Mouse (Mus musculus) kidney, embryonic 16.5 days (tissue): Measurements from ENCODE around the gene Btg3. TPM values are rescaled to one million over a fixed set of nuclear protein-coding genes. Genes with fewer than 3 reads are reported as not detected.

Source experiments
- ATAC-seq: fragments of 200-750 bp; cut with Nextera tagmentation; 2 replicates; pipeline ENCODE4 v1.8.0; 2017; ENCODE audit warnings: moderate TSS enrichment; ENCODE audit not compliant: low FRiP score, low TSS enrichment
- H3K27ac ChIP-seq: fragments of 300-500 bp; sonication (generic); 2 replicates; pipeline ENCODE4 v1.5.1; 2014; ENCODE audit warnings: low read length
- H3K27me3 ChIP-seq: fragments of 300-500 bp; sonication (generic); 2 replicates; pipeline ENCODE4 v1.6.1; 2014; ENCODE audit warnings: low read length, control low read depth, mixed read lengths; ENCODE audit not compliant: insufficient read depth
- H3K36me3 ChIP-seq: fragments of 300-500 bp; sonication (generic); 2 replicates; pipeline ENCODE4 v1.6.1; 2014; ENCODE audit warnings: low read length, control low read depth, mixed read lengths; ENCODE audit not compliant: insufficient read depth
- H3K4me1 ChIP-seq: fragments of 300-500 bp; sonication (generic); 2 replicates; pipeline ENCODE4 v1.6.1; 2014; ENCODE audit warnings: low read length, control low read depth, mixed read lengths; ENCODE audit not compliant: insufficient read depth
- H3K4me2 ChIP-seq: fragments of 300-500 bp; sonication (generic); replicated peaks from 2 replicates; pipeline ENCODE4 v1.6.1; 2014; ENCODE audit warnings: low read depth, low read length
- H3K4me3 ChIP-seq: fragments of 300-500 bp; sonication (generic); 2 replicates; pipeline ENCODE4 v1.5.1; 2014; ENCODE audit warnings: mild to moderate bottlenecking, low read length
- H3K9ac ChIP-seq: fragments of 300-500 bp; sonication (generic); replicated peaks from 2 replicates; pipeline ENCODE4 v1.6.1; 2014; ENCODE audit warnings: low read length
- H3K9me3 ChIP-seq: fragments of 300-500 bp; sonication (generic); 2 replicates; pipeline ENCODE4 v1.6.1; 2016; ENCODE audit warnings: low read length, control low read depth
- WGBS: fragments of 180-500 bp; shearing (Covaris S2); extraction: QIAGEN DNeasy Blood & Tissue Kit; methylation state at CpG from one replicate; pipeline ENCODE4 v1.1.7; 2014; 5-methylcytosine and 5-hydroxymethylcytosine counted together
- polyA plus RNA-seq: library from polyadenylated mRNA; unstranded; fragments of >200 nt; fragmentation: Nextera tagmentation; extraction: Ambion mirVana; gene quantifications from 2 replicates; pipeline ENCODE4 v1.2.1, GENCODE M21; 2015

The Btg3 gene
- polyA plus RNA-seq, 1 experiment from 2014 or later = 33.1 TPM

DNA sequence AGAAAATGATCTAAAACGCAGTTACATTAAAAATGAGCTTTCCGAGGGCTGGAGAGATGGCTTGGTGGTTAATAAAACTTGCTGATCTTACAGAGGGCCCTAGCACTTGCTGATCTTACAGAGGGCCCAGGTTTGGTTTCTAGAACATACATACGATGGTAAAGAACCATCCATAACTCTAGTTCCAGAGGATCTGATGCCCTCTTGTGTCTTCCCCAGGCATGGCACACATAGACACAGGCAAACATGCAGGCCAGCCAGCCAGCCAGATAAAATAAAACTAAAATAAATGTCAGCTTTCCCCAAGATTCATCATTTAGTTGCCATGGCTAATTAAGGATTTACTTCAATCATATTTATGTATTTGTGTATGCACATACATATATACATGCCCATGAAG, 19.2 kb downstream of the Btg3 start:
- H3K27ac ChIP-seq = no peak overlapping the region
- no peaks in the 10 kb centered on the region for H3K9me3 ChIP-seq
- peaks cover 26% of the 10 kb centered on the region for H3K36me3 ChIP-seq
- no peak overlapping the region for H3K4me3 ChIP-seq
- H3K9ac ChIP-seq = no peak overlapping the region
- ATAC-seq = no peak
- H3K4me2 ChIP-seq = no peak overlapping the region
- H3K27me3 ChIP-seq = no peaks in the 10 kb centered on the region
- no peaks in the 10 kb centered on the region for H3K4me1 ChIP-seq
- 92% methylated on average over 3 of the region's 3 CpGs for WGBS

DNA sequence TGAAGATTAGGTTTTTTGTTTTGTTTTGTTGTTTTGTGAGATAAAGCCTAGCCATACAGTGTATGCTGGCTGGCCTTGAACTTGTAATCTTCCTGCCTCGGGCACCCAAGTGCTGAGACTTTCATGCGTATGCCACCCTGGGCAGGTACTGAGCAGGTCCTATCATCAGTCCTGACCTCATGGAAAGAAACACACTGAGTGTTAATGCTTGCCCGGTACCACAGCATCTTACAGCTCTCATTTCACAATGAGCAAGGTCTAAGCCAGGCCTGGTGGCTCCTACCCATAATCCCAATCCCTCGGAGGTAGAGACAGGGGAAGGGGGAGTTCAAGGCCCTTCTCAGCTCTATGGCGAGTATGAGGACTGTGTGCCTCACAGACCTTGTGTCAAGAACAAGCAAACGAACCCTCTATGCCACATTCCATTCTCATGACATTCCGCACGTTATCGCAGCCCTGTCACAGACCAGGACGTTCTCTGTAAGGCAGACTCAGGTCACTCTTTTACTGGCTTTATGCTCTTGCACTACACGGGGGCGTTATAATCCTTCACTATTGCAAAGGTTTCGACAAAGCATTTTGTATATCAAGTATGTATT, 29.6 kb downstream of the Btg3 start:
- peak; percentile 59; the same call in 1 of the 2 replicates for ATAC-seq
- H3K36me3 ChIP-seq = peaks cover 16% of the 10 kb centered on the region
- 0 out of 2 replicates have a peak, but pooled peaks cover 2% of the 10 kb centered on the region for H3K4me1 ChIP-seq
- H3K9ac ChIP-seq = no peak overlapping the region
- H3K27me3 ChIP-seq = no peaks in the 10 kb centered on the region
- H3K4me2 ChIP-seq = no peak overlapping the region
- H3K9me3 ChIP-seq = no peaks in the 10 kb centered on the region
- no peak overlapping the region for H3K4me3 ChIP-seq
- H3K27ac ChIP-seq = no peak overlapping the region
- WGBS = 77% methylated on average over 13 of the region's 13 CpGs

DNA sequence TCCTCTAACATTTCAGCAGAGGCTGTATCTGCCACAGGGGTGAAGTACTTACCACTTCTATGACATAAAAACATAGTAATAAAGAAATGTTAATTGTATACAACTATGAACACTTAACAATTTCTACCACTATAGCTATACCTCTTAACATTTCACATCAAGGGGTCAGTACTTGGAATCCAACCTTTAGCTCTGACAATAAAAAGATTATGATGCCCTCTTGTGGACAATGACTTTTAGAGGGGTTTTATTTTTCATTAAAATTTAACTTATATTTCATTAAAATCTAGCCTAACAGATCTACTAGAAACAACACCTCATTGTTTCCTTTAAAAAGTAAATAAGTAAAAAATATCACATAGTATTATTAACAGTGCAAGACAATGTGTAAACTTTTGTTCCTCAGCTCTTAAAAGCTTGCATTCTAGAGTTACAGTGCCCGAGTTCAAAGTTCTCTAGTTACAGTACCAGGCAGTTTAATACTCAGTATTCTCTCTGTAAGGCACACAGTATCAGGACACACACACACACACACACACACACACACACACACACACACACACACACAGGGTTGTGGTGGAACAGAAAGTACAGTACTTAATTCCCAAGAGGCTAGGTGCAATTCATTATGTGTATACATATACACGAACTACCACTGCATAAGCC, 30.2 kb downstream of the Btg3 start:
- Histone ChIP-seq H3K4me1 (0 out of 2 replicates have a peak, but pooled peaks cover 2% of the 10 kb centered on the region), H3K9ac (no peak overlapping the region), H3K36me3 (peaks cover 16% of the 10 kb centered on the region), H3K4me2 (no peak overlapping the region), H3K27me3 (no peaks in the 10 kb centered on the region), H3K9me3 (no peaks in the 10 kb centered on the region), H3K4me3 (no peak overlapping the region), H3K27ac (no peak overlapping the region)
- ATAC-seq = 0 out of 2 replicates have a peak, but pooled peaks have one; percentile 57
- 62% methylated on average over 2 of the region's 2 CpGs for WGBS

DNA sequence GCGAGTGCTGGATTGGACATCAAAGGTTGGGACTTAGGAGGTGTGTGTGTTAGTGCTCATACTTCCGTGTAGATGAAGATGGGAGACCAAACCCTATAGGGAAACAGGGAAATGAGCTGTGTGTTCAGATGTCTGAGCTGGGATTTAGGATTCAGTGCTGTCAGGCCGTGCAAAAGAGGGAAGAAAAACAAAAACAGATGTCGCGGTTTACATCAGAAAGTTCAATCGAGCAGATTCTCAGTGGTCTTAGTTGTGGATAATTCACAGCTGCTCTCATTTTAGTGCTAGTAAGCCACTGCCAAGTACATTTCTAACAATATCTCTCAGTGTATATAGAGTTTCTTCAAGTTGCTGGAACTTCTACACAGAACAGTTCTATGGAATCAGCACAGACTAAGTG, 33.2 kb downstream of the Btg3 start:
- H3K27me3 ChIP-seq = no peaks in the 10 kb centered on the region
- no peak overlapping the region for H3K4me2 ChIP-seq
- H3K4me3 ChIP-seq = no peak overlapping the region
- H3K9ac ChIP-seq = no peak overlapping the region
- no peaks in the 10 kb centered on the region for H3K9me3 ChIP-seq
- 0 out of 2 replicates have a peak, but pooled peaks cover 2% of the 10 kb centered on the region for H3K4me1 ChIP-seq
- H3K27ac ChIP-seq = peak overlapping the region; percentile 0; the same call in 1 of the 2 replicates
- ATAC-seq = peak; percentile 21; the same call in 1 of the 2 replicates
- 0 out of 2 replicates have a peak, but pooled peaks cover 3% of the 10 kb centered on the region for H3K36me3 ChIP-seq
- 54% methylated on average over 6 of the region's 6 CpGs for WGBS

DNA sequence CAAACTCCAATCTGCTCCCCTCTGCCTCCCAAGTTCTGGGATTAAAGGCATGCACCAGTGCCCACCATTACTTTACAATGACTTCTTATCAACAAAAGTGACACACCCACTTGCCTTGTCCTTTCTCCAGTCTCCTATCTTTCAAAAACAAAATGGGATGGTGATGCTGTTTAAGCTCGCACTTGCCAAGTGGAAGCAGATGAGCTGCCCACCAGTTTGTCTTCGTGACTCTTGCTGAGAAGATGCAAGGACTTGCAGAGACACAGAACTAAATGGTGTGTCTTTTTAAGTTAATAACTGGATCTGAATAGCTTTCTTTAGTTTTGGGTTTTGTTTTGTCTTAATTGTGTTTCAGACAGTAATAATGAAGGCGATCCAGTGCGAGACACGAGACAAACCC, 34.2 kb downstream of the Btg3 start:
- Histone ChIP-seq H3K9ac (no peak overlapping the region), H3K4me2 (no peak overlapping the region), H3K4me3 (no peak overlapping the region), H3K36me3 (no peaks in the 10 kb centered on the region), H3K27me3 (no peaks in the 10 kb centered on the region), H3K27ac (no peak overlapping the region), H3K9me3 (no peaks in the 10 kb centered on the region), H3K4me1 (0 out of 2 replicates have a peak, but pooled peaks cover 2% of the 10 kb centered on the region)
- WGBS = 95% methylated on average over 5 of the region's 5 CpGs
- ATAC-seq = no peak

DNA sequence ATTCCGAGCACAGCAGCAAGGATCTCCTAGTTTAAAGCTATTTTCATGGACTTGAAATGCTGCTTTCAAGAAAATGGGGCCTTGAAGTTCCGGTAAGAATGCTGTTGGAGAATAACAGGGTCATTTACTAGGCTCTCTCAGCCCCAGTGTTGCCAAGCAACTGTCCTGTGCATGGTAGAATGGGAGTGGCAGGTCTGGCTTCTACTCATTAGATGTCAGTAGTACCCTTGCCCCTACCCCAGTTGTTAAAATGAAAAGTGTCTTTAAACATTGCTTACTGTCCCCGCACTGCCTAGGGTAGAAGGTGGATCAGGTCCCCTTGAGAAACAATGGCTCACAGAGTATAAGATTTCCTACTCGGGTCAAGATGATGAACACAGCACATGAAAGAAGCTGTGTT, 35.6 kb downstream of the Btg3 start:
- Histone ChIP-seq H3K9me3 (no peaks in the 10 kb centered on the region), H3K4me3 (no peak overlapping the region), H3K4me1 (peaks cover 9% of the 10 kb centered on the region; the same call in 1 of the 2 replicates), H3K27ac (no peak overlapping the region), H3K9ac (no peak overlapping the region), H3K4me2 (no peak overlapping the region), H3K27me3 (no peaks in the 10 kb centered on the region), H3K36me3 (no peaks in the 10 kb centered on the region)
- ATAC-seq = no peak
- 84% methylated on average over 4 of the region's 4 CpGs for WGBS

DNA sequence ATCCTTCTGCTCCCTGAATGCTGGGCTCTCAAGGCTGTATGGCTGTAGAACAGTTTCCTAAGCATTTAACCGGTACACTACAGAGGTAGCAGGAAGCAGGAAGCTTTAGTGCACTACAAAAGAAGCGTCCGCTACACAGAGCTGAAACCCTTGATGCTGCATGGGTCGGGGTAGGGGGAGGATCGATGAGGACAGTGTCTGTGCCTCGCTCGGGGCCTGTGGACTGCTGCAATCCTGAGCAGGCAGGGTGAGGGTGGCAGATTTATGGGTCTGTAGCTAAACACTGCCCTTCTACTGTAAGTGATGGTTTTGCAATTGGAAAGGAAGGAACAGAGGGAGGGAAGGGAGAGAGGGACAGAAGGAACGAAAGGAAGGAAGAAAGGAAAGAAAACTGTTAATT, 39.8 kb downstream of the Btg3 start:
- 19% methylated on average over 8 of the region's 8 CpGs for WGBS
- H3K27me3 ChIP-seq = no peaks in the 10 kb centered on the region
- H3K9me3 ChIP-seq = no peaks in the 10 kb centered on the region
- H3K4me1 ChIP-seq = peaks cover 7% of the 10 kb centered on the region; the same call in 1 of the 2 replicates
- no peak overlapping the region for H3K4me2 ChIP-seq
- 0 out of 2 replicates have a peak overlapping the region, but pooled peaks have one; percentile 3 for H3K27ac ChIP-seq
- ATAC-seq = peak; percentile 90
- H3K4me3 ChIP-seq = no peak overlapping the region
- 0 out of 2 replicates have a peak overlapping the region, but pooled peaks have one; percentile 35 for H3K9ac ChIP-seq
- peaks cover 26% of the 10 kb centered on the region for H3K36me3 ChIP-seq

DNA sequence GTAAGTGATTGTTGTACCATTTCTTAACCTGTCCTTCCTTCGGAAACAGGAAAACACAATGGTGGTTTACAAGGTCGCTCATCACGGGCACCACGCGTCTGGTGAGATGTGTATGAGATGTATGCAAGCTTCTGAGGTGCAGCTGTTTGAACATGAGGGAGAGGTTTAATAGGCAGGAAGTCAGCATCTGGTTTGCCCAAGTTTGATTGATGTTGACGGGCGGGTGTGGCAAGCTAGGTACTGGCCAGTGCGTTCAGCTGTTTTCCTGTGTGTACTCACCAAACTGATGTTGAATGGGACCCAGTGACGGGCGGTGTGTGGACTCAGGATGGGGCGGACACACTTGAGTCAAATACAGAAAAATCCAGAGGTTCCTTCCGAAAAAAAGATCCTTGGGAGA, 49.0 kb downstream of the Btg3 start:
- Histone ChIP-seq H3K4me3 (no peak overlapping the region), H3K36me3 (peaks cover 22% of the 10 kb centered on the region), H3K27me3 (no peaks in the 10 kb centered on the region), H3K27ac (no peak overlapping the region), H3K4me2 (no peak overlapping the region), H3K9me3 (no peaks in the 10 kb centered on the region), H3K9ac (no peak overlapping the region), H3K4me1 (no peaks in the 10 kb centered on the region)
- ATAC-seq = no peak
- 93% methylated on average over 12 of the region's 12 CpGs for WGBS

DNA sequence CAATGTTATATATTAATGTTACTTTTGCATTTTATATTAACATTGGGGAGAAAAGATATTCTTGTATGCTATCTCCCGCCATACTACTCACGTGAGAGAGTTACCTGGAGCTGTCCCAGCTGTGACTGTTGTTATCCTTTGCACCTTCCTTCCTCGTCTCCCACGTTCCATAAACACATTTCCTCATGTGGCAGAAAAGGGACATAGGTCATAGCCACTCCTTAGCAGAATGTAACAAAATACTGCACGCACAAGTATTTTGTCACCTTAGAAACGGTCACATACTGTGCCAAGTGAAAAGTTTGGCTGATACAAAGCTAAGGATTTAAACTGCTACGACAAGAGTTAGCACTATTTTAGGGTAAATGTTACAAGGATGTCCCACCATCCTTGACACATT, 49.4 kb downstream of the Btg3 start:
- H3K4me3 ChIP-seq = no peak overlapping the region
- H3K27me3 ChIP-seq = no peaks in the 10 kb centered on the region
- no peaks in the 10 kb centered on the region for H3K4me1 ChIP-seq
- H3K36me3 ChIP-seq = peaks cover 22% of the 10 kb centered on the region
- no peak overlapping the region for H3K4me2 ChIP-seq
- ATAC-seq = no peak
- no peak overlapping the region for H3K27ac ChIP-seq
- no peaks in the 10 kb centered on the region for H3K9me3 ChIP-seq
- H3K9ac ChIP-seq = no peak overlapping the region
- WGBS = 67% methylated on average over 7 of the region's 7 CpGs
